Mouse (Mus musculus): ENCODE results near the gene Gm20897.
"Not testable (repeated sequence)": the region's sequence is repeated elsewhere in the genome, so short reads cannot be mapped to it uniquely, and the experiment has no call there.

Gm20897 gene

GRCm38 (mm10) chrY:38502138-38502537 is at the start of gene Gm20897:
TSS of gene Gm20897 (minus strand) at chrY:38502238.
- in situ Hi-C loops (cut with MboI, MseI): not testable (repeated sequence)

Measured in regulatory T cell (primary cell).